Mouse (Mus musculus) ovary, postnatal 10 days (tissue): ENCODE results near the gene Ttll8.

Experiments used
- DNase-seq: peaks from one replicate; pipeline ENCODE4 v3.0.0; 2022; ENCODE audit warnings: low spot score

Ttll8 gene

DNA sequence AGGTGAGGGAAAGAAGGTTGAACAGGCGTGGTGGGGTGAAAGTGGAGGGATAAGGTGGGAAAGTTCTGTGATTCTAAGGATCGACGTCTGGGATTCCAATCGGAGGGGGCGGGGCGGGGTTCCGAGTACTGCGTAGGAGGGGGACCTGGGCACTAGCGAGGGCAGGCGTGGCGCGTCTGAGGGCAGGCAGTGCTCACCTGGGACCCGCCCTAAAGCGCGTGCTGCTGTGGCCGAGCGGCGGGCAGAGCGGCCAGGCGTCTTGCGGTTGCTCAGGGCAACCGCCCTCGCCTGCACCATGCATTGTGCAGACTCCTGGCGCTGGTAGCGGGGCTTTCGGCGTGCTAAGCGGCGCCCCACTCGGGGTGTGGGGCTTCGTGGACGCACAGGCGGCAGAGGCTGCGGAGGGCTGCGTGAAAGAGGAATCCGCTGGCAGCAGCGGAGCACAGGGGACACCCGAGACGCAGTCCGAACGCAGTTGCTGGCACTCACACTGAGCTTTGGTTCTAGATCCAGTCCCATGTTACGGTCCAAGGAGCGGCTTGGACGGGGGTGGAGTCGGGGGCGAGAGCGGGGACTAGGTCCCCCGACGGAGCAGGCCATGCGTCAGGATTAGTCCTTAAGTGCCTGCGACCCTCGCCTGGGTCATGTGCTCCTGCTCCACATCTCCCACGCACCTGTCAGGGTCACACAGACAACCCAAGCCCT, at the start of gene Ttll8:
Gene Ttll8 (minus strand): TSS at position 51 of the 705 bp plus-strand sequence.
- DNase-seq = no peak

DNA sequence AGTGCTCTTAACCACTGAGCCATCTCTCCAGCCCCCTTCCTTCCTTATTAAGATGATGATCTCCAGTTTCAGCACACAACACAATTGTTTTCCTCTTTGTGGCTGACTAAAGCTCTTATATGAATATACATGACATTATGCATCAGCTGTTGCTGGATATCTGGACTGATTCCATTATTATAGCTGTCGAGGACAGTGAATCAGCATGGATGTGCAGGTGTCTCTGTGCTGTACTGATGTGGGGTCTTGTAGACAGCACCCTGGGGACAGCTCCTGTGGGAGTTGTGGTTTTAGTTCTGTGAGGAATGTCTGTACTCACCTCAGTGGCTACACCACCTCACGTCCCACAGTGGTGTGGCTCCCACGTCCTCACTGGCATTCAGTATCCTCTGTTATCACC, 47.0 kb upstream of the Ttll8 start:
- no peak for DNase-seq

DNA sequence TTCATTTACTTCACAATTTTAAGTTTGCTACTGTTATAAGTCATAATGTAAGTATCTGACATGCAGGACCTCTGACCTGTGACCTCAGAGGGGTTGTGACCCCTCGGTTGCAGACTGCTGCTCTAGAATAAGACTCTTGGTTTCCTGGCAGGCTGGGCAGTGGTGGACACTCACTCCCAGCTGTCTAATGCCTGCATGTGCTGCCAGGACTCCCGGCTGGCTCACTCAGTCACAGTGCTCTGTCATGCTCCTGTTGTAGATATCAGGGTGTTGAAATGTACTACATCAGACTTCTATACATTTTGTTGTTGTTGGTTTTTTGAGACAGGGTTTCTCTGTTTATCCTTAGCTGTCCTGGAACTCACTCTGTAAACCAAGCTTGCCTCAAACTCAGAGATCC, 46.1 kb upstream of the Ttll8 start:
- no peak for DNase-seq

DNA sequence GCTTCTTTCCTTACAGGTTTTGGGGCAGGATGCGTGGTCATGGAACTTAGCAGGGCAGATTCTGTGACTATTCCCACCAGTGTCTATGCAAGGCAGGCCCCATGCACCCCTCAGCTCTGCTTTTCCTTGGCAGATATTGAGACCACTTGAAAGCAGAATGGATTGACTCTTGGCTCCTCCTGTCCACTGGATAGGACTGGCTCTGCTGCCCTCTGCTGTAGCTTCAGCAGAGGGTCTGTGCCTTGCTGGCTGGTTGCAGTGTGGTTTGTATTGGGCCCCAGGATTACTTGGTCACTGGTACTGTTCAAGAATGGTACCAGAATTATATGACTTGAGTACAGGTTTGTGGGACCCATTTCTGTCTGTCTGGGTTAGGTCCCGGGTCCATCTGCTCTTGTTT, 44.9 kb upstream of the Ttll8 start:
- DNase-seq = no peak

DNA sequence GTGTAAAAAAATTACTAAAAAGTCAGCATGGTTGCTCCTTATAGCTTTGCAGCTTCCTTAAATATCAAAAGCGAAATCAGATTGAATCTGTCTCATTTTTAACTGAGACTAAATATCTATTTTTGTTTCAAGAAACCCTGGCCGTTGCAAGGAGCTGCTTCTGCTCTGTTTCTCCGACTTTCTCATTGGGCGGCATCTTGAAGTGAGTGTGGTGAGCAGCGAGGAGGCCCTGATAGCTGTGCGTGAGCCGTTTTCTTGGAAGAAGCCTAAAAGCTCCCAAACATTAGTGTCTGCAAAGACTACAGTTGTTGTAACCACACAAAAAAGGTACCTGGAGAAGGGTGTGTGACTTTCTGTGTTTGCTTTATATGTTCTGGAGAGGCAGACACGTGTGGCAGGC, 44.4 kb upstream of the Ttll8 start:
- no peak for DNase-seq

DNA sequence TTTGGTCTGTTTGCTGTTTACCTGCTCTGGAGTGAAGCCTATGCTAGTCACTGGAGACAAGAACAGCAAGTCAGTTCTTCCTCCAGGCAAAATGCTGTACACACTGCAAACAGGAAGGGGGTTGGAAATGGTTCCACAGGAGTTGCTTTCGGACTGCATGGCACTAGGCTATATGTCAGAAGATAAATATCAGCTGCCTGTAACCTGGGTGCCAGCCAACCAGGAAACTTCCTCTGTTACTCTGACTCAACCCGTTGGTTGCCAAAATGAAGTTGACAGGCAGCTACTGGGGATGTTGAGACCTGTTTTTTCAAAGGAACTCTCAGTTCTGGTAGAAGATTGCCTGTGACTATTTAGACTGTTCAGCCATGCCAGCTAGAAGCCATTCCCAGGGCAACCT, 35.0 kb upstream of the Ttll8 start:
- DNase-seq = no peak

DNA sequence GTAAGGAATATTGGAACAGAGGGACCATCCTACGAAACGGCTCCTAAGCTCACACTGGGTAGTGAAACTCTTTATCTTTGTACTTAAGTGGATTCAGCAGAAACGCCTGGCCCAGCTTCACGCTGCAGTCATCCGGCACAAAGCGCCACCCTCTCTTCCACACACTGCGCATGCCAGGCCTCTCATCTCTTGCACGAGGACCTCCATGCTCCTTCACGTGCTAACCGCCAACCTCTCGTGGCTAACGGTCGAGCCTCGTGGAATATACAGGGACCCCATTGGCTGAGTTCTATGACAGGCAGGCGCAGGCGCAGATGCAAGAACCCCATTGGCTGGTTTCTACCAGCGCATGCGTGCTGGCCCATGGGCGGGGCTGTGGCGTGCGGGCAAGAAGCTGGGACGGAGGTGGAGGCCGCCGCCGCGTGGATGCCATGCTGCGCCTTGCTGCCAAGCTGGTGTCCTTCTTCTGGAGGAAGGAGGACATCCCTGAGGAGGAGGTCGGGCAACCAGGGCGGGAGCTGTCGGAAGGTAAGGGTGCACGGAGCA, 28.4 kb upstream of the Ttll8 start, which contains the start of gene Mov10l1:
Gene Mov10l1 (plus strand): TSS at position 376 of the 546 bp plus-strand sequence.
- DNase-seq = no peak

DNA sequence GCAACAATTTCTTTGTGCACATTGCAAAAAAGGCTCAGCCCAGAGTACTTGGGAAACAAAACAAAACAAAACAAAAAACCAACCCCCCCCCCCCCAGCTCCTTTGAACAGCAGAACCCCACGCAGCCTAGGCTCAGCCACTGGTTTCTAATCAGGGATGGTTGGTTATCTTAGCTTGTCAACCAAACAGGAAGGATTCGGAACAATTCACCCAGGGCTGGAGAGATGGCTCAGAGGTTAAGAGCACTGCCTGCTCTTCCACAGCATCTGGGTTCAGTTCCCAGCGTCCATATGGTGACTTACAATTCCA, 24.9 kb upstream of the Ttll8 start:
- no peak for DNase-seq

DNA sequence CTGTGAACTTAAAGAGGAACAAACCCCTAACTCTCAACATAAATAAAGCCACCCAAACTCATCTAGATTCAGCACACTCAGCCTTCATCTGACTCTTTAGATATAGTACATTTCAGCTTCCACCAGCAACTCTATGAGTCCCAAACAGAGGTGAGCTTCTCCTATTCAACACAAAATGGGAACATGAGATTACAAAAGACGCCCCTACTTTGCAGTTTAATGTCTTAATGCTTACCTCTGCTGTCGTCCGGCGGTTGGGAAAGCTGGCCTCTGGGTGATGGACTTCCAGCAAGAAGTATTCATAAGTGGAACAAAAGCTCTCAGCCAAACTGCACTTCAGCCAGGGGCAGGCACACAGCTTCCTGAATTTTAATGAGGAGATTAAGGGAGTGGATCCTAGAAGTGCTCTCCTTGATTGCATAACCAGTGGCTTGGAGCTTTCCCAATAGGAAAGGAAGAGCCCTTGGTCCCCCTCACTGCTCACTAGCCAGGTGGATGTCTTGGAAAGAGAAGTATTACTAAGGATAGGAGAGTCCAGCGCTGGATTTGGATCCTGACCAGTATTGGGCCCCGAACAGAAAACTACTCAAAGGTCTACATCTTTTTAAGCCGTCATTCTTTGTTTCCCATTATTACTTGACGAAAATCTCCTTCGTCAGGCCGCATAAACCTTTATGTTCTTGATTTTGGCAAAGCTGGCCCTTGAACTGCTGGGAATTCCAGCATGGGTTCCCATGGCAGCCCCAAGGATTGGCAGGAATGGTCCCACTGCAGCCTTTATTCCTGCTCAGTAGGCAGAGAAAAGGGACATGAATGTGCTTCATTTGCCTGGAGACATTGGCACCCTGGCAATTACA, 24.3 kb upstream of the Ttll8 start, which contains the start of gene Mlc1:
Gene Mlc1 (minus strand): TSS at position 727 of the 857 bp plus-strand sequence.
- no peak for DNase-seq

DNA sequence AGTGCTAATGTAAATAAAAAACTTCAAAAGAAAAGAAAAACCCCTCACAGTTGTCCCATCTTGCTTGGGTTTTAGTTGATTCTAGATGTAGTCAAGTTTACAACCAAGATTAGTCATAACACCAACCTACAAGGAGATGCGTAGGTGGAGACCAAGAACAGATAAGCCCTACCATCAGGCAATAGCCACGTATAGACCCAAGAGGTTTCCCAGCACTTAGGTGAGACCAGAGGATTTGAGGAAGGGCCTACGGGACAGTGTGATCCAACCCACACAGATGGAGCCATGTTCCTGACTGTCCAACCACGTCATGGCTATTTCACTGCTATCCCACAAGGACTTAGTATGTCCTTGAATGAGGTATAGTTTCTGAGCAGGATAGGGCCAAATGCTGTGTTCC, 18.1 kb upstream of the Ttll8 start:
- no peak for DNase-seq

DNA sequence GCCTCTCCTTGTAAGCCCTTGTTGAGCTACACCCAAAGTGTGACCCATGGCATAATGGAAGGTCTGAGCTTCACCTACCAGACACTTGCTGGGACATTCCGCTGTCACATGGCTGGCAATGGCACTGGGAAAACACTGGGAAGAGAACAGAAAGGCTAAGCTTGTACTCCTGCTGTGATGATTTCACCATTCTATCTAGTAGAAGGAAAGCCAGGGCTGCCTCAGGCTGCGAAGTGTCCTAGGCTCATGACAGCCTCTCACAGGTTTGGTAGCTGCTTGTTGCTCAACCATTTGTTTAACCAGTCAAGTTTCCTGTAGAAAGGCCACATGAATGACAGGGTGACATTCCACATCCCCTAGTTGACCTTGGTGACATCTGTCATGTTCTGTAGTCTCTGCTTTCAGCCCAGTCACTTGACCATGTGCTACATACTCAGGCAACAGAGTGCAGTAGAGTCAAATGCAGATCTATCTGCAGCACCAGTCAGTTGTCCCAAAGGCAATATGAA, 9.9 kb upstream of the Ttll8 start:
- DNase-seq = no peak

DNA sequence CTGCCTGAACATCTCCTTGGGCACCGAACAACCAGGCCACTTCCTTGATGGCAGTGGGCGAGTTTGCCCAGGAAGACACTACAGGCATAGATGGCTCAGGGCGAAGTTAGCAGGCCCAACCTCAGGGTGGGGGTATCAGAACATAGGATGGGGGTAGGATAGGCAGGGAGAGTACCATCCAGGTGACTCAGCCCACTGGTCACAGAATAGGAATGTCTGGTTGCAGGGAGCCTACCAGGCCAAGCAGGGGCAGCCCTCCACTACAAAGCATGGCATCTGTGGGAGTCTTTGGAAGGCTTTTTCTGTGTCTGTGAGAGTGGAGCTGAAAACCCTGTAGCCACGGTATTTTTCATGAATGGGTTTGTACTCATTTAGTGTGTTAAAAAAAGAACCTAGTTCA, 3.3 kb upstream of the Ttll8 start:
- DNase-seq = no peak

DNA sequence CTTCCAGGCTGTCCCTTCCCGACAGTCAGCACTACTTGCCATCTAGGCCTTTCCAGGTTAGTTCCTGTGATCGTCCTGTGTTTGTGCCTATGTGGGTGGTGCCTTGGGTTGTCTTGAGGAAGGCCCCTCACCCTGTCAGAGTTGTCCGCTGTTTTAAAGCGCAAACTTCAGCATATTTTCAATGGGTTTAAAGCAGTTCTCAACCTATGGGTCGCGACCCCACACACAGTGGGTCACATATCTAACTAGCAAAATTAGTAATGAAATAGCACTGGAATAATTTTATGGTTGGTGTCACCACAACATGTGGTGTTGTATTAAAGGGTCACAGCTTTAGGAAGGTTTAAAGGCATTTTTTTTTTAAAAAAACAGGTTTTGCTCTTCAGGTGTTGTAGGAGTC, 1.1 kb upstream of the Ttll8 start:
- no peak for DNase-seq

DNA sequence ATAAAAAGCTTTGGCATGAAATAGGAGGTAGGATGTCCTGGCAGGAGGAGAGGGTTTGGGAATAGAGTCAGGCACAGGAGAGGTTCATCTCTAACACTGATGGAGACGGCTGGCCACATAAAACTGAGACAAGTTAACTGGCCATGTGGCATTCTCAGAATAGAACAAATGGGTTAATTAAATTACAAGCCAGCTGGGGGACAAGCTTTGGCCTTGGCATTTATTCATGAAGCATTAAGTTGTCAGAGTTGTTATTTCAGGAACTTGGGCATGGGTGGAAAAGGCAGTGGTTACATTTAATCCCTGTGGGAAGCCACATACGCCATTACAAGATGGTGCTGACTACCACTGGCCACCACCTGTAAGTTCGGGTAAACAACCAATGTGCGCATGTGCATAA, 3.0 kb downstream of the Ttll8 start:
- DNase-seq = no peak

DNA sequence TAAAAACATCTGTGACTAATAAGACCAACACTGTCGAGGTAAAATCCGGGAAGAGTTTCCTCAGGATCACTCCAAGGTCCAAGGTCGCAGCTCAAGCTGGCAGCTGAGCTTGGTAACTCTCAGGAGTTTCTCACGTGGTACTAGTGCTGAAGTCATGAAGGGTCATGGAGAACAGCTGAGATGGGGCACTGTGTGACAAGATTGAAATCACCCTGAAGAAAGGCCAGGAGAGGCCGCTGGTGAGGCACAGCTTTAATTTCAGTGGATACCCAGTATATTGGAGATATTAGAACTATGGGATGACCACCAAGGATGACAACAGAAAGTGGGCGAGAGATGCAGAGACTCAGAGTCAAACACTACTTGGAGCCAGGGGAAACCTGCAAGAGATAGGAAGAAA, 7.4 kb downstream of the Ttll8 start:
- no peak for DNase-seq

DNA sequence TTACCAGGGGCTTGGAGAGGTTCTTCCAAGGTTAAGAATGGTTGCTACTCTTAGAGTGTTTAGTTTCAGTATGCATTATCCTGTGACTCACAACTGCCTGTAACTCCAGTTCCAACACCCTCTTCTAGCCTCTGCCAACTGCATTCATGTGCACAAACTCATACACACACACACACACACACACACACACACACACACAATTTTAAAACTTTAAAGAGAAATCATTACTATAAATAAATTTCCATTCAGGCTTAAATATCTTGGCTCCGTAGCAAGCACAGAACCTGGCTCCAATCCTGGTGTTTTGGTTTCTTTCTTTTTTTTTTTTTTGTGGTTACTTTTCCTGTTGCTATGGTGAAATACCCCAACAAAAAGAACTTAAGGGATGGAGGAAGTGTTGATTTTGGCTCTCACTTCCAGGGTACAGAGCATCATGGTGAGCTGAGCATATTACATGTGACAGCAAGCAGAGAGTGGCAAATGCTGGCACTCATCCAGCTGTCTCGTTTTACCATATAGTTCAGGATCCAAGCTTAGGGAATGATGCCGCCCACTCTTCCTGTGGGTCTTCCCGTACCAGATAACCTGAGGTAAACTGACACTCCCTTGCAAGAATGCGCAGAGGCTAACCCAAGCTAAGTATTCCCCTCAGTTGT, 10.2 kb downstream of the Ttll8 start:
- no peak for DNase-seq

DNA sequence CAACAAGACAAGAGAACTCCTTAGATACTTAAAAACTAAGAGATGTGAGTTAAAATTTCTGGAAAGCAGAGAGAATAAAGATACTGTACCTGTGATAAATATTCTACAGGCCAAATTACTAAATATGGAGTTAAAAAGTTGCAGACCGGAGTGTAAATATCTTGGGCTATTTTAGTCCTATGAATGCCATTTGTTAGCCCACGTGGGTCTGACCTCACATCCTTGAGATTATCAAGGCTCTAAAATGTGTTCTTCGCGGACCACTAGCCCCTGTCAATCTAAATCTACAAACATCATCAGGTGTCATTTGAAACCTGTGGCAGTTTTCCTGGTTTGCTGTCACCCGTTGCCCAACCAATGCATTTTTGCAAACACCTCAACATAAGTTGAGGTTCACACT, 11.4 kb downstream of the Ttll8 start:
- no peak for DNase-seq

DNA sequence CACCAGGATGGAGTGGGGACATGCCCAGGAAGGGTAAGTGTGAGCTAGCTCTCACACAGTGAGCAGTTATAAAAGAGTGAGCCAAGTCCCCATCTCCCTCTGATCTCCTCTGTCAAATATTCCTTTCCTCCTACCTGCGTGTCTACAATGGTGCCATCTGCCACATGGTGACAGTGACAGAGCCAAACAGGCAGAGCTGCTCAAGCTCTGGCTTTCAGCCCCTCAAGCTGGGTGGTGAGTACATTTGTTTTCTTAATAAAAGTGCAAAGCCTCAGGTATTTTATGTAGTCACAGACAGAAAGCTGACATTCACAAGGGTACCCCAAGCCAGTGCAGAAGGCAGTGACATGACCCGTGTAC, 16.9 kb downstream of the Ttll8 start:
- DNase-seq = no peak

DNA sequence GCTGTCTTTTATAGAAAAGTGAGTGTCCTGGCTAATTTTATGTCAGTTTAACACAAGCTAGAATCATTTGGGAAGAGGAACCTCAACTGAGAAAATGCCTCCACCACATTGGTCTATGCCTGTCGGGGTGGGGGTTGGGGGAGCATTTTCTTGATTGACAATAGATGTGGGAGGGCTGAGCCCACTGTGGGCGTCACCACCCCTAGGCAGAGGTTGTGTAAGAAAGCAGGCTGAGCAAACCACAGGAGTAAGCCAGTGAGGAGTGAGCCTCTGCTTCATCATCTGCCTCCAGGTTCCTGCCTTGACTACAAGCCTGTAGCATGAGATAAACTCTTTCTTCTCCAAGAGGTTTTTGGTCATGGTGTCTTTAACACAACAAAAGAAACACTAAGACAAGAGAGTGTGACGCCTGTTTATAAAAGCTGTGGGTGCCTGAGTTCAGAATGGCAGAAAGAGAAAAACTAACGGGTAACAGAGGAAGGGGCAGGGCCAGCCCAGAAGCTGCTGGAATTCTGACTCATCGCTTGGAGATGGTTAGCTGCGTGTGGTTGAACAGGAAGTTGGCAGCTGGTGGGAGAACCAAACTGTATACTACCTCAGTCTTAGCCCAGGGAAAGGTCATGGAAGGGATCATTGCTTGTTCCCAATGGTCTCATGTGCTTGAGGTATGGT, 17.5 kb downstream of the Ttll8 start:
- DNase-seq = no peak

DNA sequence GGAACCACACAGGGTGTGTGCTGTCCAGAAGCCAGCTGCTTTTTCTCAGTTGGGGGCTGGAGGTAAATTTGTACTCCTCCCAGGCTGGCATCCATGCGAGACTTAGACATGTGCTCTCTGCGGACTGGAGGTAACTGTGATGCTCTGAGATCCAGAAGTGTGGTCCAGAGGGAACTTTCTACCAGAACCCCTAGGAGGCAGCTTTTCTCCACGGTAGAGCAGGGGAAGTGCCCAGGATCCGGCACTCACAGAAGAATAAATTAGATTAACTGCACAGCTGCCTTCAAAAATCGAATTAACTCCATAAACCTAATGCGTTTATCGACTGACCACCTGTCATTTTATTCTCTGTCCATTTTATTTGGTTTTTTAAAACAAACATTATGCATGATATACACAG, 20.1 kb downstream of the Ttll8 start:
- DNase-seq = no peak

DNA sequence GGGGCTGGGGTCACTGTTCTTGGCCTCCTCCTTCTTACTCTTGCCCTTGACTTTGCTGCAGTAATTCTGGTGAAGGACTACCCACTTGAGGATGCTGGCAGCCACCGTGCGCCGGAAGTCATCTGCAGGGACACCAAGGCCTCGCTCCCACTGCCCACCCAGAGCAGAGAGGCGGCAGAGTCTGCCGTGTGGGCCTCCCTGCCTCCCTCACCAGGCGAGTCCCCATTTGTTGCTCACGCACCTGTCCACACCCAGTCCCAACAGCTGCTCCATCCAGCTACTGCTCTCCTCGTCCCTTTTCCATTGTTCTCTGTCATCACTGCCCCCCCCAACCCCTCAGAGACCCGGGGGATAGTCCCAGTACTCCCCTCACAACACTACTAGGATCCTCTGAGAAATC, 21.6 kb downstream of the Ttll8 start:
- no peak for DNase-seq

DNA sequence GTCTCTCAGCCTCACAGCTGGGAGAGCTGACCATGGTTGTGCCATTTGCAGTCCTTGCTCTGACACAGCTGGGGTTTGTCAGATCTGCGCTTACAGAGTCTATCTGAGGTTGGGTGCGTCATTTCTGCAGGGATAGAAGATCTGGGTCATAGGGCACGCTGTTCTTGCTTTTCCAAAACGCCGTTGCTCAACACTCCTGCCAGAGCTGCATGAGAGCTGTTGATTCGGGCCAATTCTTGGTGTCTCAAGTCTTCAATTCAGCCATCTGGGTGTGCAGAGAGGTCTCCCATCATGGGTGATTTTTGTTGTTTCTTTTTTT, 32.3 kb downstream of the Ttll8 start:
- no peak for DNase-seq
